Mouse (Mus musculus) heart, postnatal 0 days (tissue): ENCODE data around the gene Gpx6. TPM values are rescaled to one million over a fixed set of nuclear protein-coding genes. Genes with fewer than 3 reads are reported as not detected.

Experiments
- ATAC-seq: fragments of 200-750 bp; cut with Nextera tagmentation; 2 replicates; pipeline ENCODE4 v1.8.0; 2017; ENCODE audit warnings: low read depth, moderate number of reproducible peaks, moderate library complexity; ENCODE audit not compliant: insufficient read depth
- DNase-seq: peaks from one replicate; pipeline ENCODE4 v3.0.0-alpha.2; 2016; ENCODE audit warnings: low spot score
- H3K27ac ChIP-seq: fragments of 300-500 bp; sonication (generic); 2 replicates; pipeline ENCODE4 v1.5.1; 2014; ENCODE audit warnings: low read depth, mild to moderate bottlenecking
- H3K27me3 ChIP-seq: fragments of 300-500 bp; sonication (generic); 2 replicates; pipeline ENCODE4 v1.6.1; 2014; ENCODE audit warnings: low read length, mixed read lengths; ENCODE audit not compliant: control insufficient read depth, insufficient read depth
- H3K36me3 ChIP-seq: fragments of 300-500 bp; sonication (generic); replicated peaks from 2 replicates; pipeline ENCODE4 v1.6.1; 2014; ENCODE audit warnings: low read length, mixed read lengths; ENCODE audit not compliant: control insufficient read depth, insufficient read depth
- H3K4me1 ChIP-seq: fragments of 300-500 bp; sonication (generic); 2 replicates; pipeline ENCODE4 v1.6.1; 2014; ENCODE audit warnings: antibody characterized with exemption; ENCODE audit not compliant: control insufficient read depth, insufficient read depth
- H3K4me2 ChIP-seq: fragments of 300-500 bp; sonication (generic); 2 replicates; pipeline ENCODE4 v1.6.1; 2014; ENCODE audit warnings: low read depth, mild to moderate bottlenecking, low read length, moderate library complexity
- H3K4me3 ChIP-seq: fragments of 300-500 bp; sonication (generic); 2 replicates; pipeline ENCODE4 v1.5.1; 2014; ENCODE audit warnings: low read depth, low read length
- H3K9ac ChIP-seq: fragments of 300-500 bp; sonication (generic); replicated peaks from 2 replicates; pipeline ENCODE4 v1.6.1; 2014; ENCODE audit warnings: low read depth, low read length, mixed read lengths
- H3K9me3 ChIP-seq: fragments of 300-500 bp; sonication (generic); replicated peaks from 2 replicates; pipeline ENCODE4 v1.6.1; 2016; ENCODE audit warnings: low read length; ENCODE audit not compliant: control insufficient read depth
- CTCF ChIP-seq: IDR thresholded peaks from 2 replicates; pipeline ENCODE4 v1.5.1; 2016; ENCODE audit warnings: antibody characterized with exemption, control low read depth, low read depth
- EP300 ChIP-seq: IDR thresholded peaks from 2 replicates; pipeline ENCODE4 v1.6.1; 2016; ENCODE audit warnings: antibody characterized with exemption, low read depth
- WGBS: fragments of 180-500 bp; shearing (Covaris S2); extraction: QIAGEN DNeasy Blood & Tissue Kit; methylation state at CpG from one replicate; pipeline ENCODE4 v1.1.7; 2014; 5-methylcytosine and 5-hydroxymethylcytosine counted together
- polyA plus RNA-seq: library from polyadenylated mRNA; unstranded; fragments of >200 nt; fragmentation: Nextera tagmentation; extraction: Ambion mirVana; gene quantifications from 2 replicates; pipeline ENCODE4 v1.2.1, GENCODE M21; 2015
- total RNA-seq: library from RNA; depleted of rRNA; stranded (reverse); fragments of >200 nt; gene quantifications from 2 replicates; pipeline ENCODE4 v1.2.3, GENCODE M21; 2014; ENCODE audit warnings: low replicate concordance

Gpx6 gene
- total and polyA plus RNA-seq, 2 experiments from 2014 or later: not detected

- DNase-seq: no peak
- no peak overlapping the region for H3K9ac ChIP-seq
- WGBS: 73% methylated on average over 6 of the region's 6 CpGs
- no peaks in the 10 kb centered on the region for H3K36me3 ChIP-seq
- H3K9me3 ChIP-seq: no peaks in the 10 kb centered on the region
- H3K4me3 ChIP-seq: 0 out of 2 replicates have a peak overlapping the region, but pooled peaks have one; percentile 40
- peak overlapping the region; percentile 61 for H3K4me2 ChIP-seq
- TF ChIP-seq CTCF (no peak), EP300 (no peak)
- no peaks in the 10 kb centered on the region for H3K27me3 ChIP-seq
- ATAC-seq: no peak
- H3K4me1 ChIP-seq: 0 out of 2 replicates have a peak, but pooled peaks cover 5% of the 10 kb centered on the region
- no peak overlapping the region for H3K27ac ChIP-seq
Observed at GRCm38 (mm10) chr13:21323405-21323804, 11.5 kb downstream of the Gpx6 start.

GRCm38 (mm10) chr13:21326191-21326590 lies 14.3 kb downstream of the Gpx6 start:
- Histone ChIP-seq H3K27ac (no peak overlapping the region), H3K27me3 (no peaks in the 10 kb centered on the region), H3K9ac (no peak overlapping the region), H3K4me3 (no peak overlapping the region; the same call in 1 of the 2 replicates), H3K4me2 (peak overlapping the region; percentile 62), H3K36me3 (no peaks in the 10 kb centered on the region), H3K4me1 (0 out of 2 replicates have a peak, but pooled peaks cover 5% of the 10 kb centered on the region), H3K9me3 (no peaks in the 10 kb centered on the region)
- TF ChIP-seq CTCF (peak; percentile 42), EP300 (no peak)
- 6% methylated on average over 4 of the region's 4 CpGs for WGBS
- DNase-seq: peak; percentile 22
- peak; percentile 33; the same call in 1 of the 2 replicates for ATAC-seq

GRCm38 (mm10) chr13:21326657-21327211 lies 14.8 kb downstream of the Gpx6 start:
- WGBS: under 1% methylated on average over 24 of the region's 24 CpGs
- Histone ChIP-seq H3K4me1 (0 out of 2 replicates have a peak, but pooled peaks cover 5% of the 10 kb centered on the region), H3K4me2 (peak overlapping the region; percentile 62), H3K9me3 (no peaks in the 10 kb centered on the region), H3K27ac (no peak overlapping the region), H3K9ac (no peak overlapping the region), H3K27me3 (no peaks in the 10 kb centered on the region), H3K36me3 (no peaks in the 10 kb centered on the region), H3K4me3 (peak overlapping the region; percentile 44)
- ATAC-seq: no peak; the same call in 1 of the 2 replicates
- DNase-seq: peak; percentile 78
- TF ChIP-seq CTCF (peak; percentile 81), EP300 (no peak)

GRCm38 (mm10) chr13:21327424-21327823 lies 15.5 kb downstream of the Gpx6 start:
- H3K36me3 ChIP-seq: no peaks in the 10 kb centered on the region
- DNase-seq (no peak), ATAC-seq (no peak)
- peak overlapping the region; percentile 62 for H3K4me2 ChIP-seq
- no peaks in the 10 kb centered on the region for H3K9me3 ChIP-seq
- no peak for TF ChIP-seq CTCF
- TF ChIP-seq EP300: no peak
- peak overlapping the region; percentile 44 for H3K4me3 ChIP-seq
- no peak overlapping the region; the same call in 1 of the 2 replicates for H3K9ac ChIP-seq
- 0% methylated on average over 9 of the region's 9 CpGs for WGBS
- H3K27me3 ChIP-seq: no peaks in the 10 kb centered on the region
- 0 out of 2 replicates have a peak, but pooled peaks cover 5% of the 10 kb centered on the region for H3K4me1 ChIP-seq
- H3K27ac ChIP-seq: no peak overlapping the region

GRCm38 (mm10) chr13:21346610-21347009 lies 34.7 kb downstream of the Gpx6 start, which contains the start of gene Olfr1367:
Olfr1367 (plus strand) TSS chr13:21346910.
- WGBS: 84% methylated on average over 1 of the region's 1 CpGs

GRCm38 (mm10) chr13:21350593-21350992 lies 38.7 kb downstream of the Gpx6 start:
- H3K4me1 ChIP-seq: no peaks in the 10 kb centered on the region
- no peak overlapping the region for H3K4me2 ChIP-seq
- H3K4me3 ChIP-seq: no peak overlapping the region
- DNase-seq (no peak), ATAC-seq (no peak)
- no peak overlapping the region for H3K9ac ChIP-seq
- TF ChIP-seq EP300 (no peak), CTCF (no peak)
- no peak overlapping the region for H3K27ac ChIP-seq
- no peaks in the 10 kb centered on the region for H3K27me3 ChIP-seq
- H3K36me3 ChIP-seq: no peaks in the 10 kb centered on the region
- H3K9me3 ChIP-seq: no peaks in the 10 kb centered on the region

More at GRCm38 (mm10) chr13:21346610-21347009, 34.7 kb downstream of the Gpx6 start, which contains the start of gene Olfr1367:
- Histone ChIP-seq H3K4me2 (no peak within 1 kb of the TSS), H3K36me3 (no peaks in the 10 kb centered on the region), H3K9me3 (no peaks in the 10 kb centered on the region), H3K27me3 (no peaks in the 10 kb centered on the region), H3K9ac (no peak within 1 kb of the TSS), H3K4me3 (no peak within 1 kb of the TSS), H3K27ac (no peak within 1 kb of the TSS), H3K4me1 (no peaks in the 10 kb centered on the region)
- no peak for ATAC-seq
- TF ChIP-seq EP300: no peak
- TF ChIP-seq CTCF: no peak
- no peak for DNase-seq
